ENCODE assay signal across 20 mouse cellular contexts in the genomic region with DNA sequence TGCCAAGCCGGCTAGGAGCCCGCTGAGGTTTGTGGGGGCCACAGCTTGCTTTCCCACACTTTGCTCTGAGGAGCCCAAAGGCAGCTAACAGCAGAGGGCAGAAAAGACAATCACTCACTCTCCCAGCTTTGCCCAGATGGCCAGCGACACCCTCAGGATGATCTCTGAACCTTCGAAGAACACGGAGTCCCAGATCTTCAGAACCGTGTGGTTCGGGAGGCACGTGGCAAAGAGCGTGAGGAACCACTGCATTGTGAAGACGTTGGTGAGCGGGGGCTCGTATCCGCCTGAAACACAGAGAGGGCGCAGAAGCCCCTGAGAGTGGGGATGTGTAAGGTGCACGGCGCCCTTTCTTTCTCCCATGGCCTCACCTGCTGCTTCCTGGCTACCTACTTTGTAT. TPM values are rescaled to one million over a fixed set of nuclear protein-coding genes. Genes with fewer than 3 reads are reported as not detected.
DNase-seq lines count a peak whose midpoint lies in the region; ATAC-seq and TF ChIP-seq lines count a peak whose summit lies in the region.
"Had no signal": no experiment of that assay in that cellular context is flagged by ENCODE, and none has a peak within 500 bp of the region (broad histone marks: within the 10 kb centered on the region; RNA-seq: fewer than 3 reads in every experiment).

No protein-coding gene starts in this region.

- H3K27ac ChIP-seq in left cerebral cortex, adult 2 months, result peak overlapping the region; percentile 50; the same call in 1 of the 2 replicates
- H3K27ac ChIP-seq: forebrain, embryonic 13.5 days; heart, adult 2 months; heart, embryonic 15.5 days; midbrain, embryonic 13.5 days; neural tube, embryonic 13.5 days had no signal

- TF ChIP-seq CTCF in left cerebral cortex, adult 2 months (IDR thresholded peaks at IDR 0.05), result no peak

- DNase-seq in cerebellum, adult 18-20 months, result peak; percentile 23 to 30
- no peak for DNase-seq in left cerebral cortex, adult 2 months (ENCODE audit: extremely low spot score in 1 of 2, low spot score in 2 of 2)
- DNase-seq in left cerebral cortex, postnatal 14 days (ENCODE audit: low spot score in 2 of 2), result no peak
- DNase-seq in right cerebral cortex, postnatal 14 days, result peak; percentile 13
- DNase-seq in right cerebral cortex, postnatal 25 days, result no peak
- no peak for DNase-seq in spleen, postnatal 4 days (ENCODE audit: low spot score in 2 of 2)
- DNase-seq: adrenal gland, postnatal 36 days; cerebellum, adult 8-10 months; heart, adult 2 months; kidney, adult 11 months; kidney, postnatal 36 days; lung, postnatal 36 days; right cerebral cortex, adult 18-20 months had no signal

- intact Hi-C loops in left cerebral cortex, adult 2 months (cut with DNase I), result no loop called here
- intact Hi-C loops in left cerebral cortex, postnatal 14 days (cut with DNase I), result no loop called here

- no peak overlapping the region for H3K4me3 ChIP-seq in left cerebral cortex, adult 2 months
- H3K4me3 ChIP-seq: forebrain, embryonic 13.5 days; heart, adult 2 months; heart, embryonic 15.5 days; midbrain, embryonic 13.5 days; neural tube, embryonic 13.5 days had no signal

- no peak for ATAC-seq in cerebellum, adult (ENCODE audit: insufficient number of reproducible peaks, low FRiP score, low TSS enrichment)
- ATAC-seq in megakaryocyte progenitor cell, adult 5-6 weeks (replicated peaks; ENCODE audit: poor library complexity), result no peak
- ATAC-seq: forebrain, embryonic 13.5 days; hindbrain, embryonic 16.5 days; midbrain, embryonic 13.5 days had no signal

RNA-seq across cellular contexts. Expression of gene Tbc1d30, which starts 56.6 kb away (rescaled TPM):
- total RNA-seq in left cerebral cortex, adult 2 months (2021), result 10 to 100 TPM; 88.1 to 91.0 TPM
- 10 to 100 TPM; 72.0 to 79.1 TPM for total RNA-seq in left cerebral cortex, postnatal 14 days (2021)
- total RNA-seq in megakaryocyte progenitor cell, adult 5-6 weeks (2015), result 0.51 and 0.59 TPM in 2 replicates
- 1.3 TPM in 1 of 2 replicates, not detected in the other for total RNA-seq in megakaryocyte progenitor cell, adult 5-6 weeks (2017)

Comparison
In these comparisons a context has a peak if more than half of its experiments do, and no peak if none do; other contexts are left out.
1. DNase-seq: peak in cerebellum, adult 18-20 months (2 of 2) and right cerebral cortex, postnatal 14 days (single experiment); none in left cerebral cortex, adult 2 months (0 of 2), left cerebral cortex, postnatal 14 days (0 of 2), right cerebral cortex, postnatal 25 days (single experiment) and spleen, postnatal 4 days (0 of 2).
2. RNA of gene Tbc1d30, which starts 56.6 kb away (total RNA-seq): 88.1 to 91.0 TPM in left cerebral cortex, adult 2 months and 72.0 to 79.1 TPM in left cerebral cortex, postnatal 14 days; 0.51 to 1.3 TPM in megakaryocyte progenitor cell, adult 5-6 weeks; every median in the first group is over 10 times any median in the second.